In the genomic region with DNA sequence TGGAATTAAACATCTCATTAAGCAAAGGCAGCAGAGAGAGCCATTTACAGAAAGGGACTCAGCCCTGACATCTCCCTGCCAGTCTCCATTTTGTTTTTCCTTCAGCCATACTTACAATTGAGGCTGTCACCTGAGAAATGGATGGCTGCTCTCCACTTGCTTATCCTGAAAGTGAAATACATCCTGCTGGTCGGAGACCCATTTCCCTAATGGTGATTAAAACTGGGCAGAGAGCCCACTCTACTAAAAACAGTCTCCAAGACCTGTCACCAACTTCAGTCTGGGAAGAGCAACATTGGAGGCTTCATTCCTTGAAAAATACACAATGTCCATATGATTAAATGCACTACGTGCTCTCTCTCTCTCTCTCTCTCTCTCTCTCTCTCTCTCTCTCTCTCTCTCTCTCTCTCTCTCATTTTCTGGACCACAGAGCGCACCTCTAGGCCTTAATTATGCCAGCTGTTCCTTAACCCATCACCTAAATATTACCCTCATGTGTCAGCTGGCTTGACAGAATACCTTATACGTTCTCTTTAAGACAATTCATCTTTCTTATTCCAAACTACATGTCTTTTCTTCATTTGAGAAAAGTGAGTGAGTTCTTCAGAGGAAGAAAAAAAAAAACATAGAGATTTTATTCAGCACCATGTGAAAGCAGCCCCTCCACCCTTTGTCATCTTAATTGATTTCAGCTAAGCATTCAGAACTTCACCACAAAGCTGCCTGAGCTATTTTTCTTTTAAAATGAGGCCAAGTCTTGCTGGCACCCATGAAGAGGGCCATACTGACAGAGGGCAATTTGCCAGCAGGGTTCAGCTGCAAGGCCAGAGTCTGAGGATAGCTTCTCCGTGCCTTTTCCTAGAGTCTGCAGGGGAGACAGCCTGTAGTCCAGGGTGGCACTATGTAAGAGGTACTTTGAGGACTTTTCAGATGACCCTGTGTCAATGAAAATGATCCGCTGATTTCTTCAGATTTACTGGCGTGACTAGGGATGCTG, we compare ENCODE assay signal across 8 mouse cellular contexts. TPM values are rescaled to one million over a fixed set of nuclear protein-coding genes. Genes with fewer than 3 reads are reported as not detected.
DNase-seq lines count a peak whose midpoint lies in the region; ATAC-seq and TF ChIP-seq lines count a peak whose summit lies in the region.

No protein-coding gene starts in this region.

- ATAC-seq in limb, embryonic 14.5 days (ENCODE audit: low FRiP score, low read depth), result no peak
- no peak for ATAC-seq in liver, postnatal 0 days

- H3K9me3 ChIP-seq in limb, embryonic 14.5 days (ENCODE audit: control insufficient read depth, low read length), result no peaks in the 10 kb centered on the region
- no peaks in the 10 kb centered on the region for H3K9me3 ChIP-seq in liver, postnatal 0 days (ENCODE audit: low read length)

- H3K4me3 ChIP-seq in limb, embryonic 14.5 days (replicated peaks; ENCODE audit: low read length), result no peak overlapping the region
- no peak overlapping the region for H3K4me3 ChIP-seq in liver, postnatal 0 days (ENCODE audit: low read depth, low read length)

- no peak overlapping the region for H3K9ac ChIP-seq in limb, embryonic 14.5 days (ENCODE audit: low read depth, low read length, severe bottlenecking)
- H3K9ac ChIP-seq in liver, postnatal 0 days (replicated peaks), result no peak overlapping the region

- H3K27me3 ChIP-seq in limb, embryonic 14.5 days (ENCODE audit: control insufficient read depth, insufficient read depth, low read length), result no peaks in the 10 kb centered on the region
- H3K27me3 ChIP-seq in liver, postnatal 0 days (ENCODE audit: insufficient read depth, low read length), result no peaks in the 10 kb centered on the region

- TF ChIP-seq CTCF in liver, postnatal 0 days (IDR thresholded peaks at IDR 0.05; ENCODE audit: low read depth), result no peak

- no peak for TF ChIP-seq POLR2A in limb, embryonic 14.5 days (IDR thresholded peaks at IDR 0.05; ENCODE audit: borderline replicate concordance, extremely low read depth, insufficient read depth, insufficient read length)

- no peak overlapping the region for H3K27ac ChIP-seq in limb, embryonic 14.5 days (replicated peaks; ENCODE audit: low read depth, low read length)
- H3K27ac ChIP-seq in liver, postnatal 0 days (ENCODE audit: low read depth), result no peak overlapping the region

- peaks cover 4% of the 10 kb centered on the region for H3K4me1 ChIP-seq in limb, embryonic 14.5 days (ENCODE audit: control insufficient read depth, insufficient read depth, low read length)
- no peaks in the 10 kb centered on the region for H3K4me1 ChIP-seq in liver, postnatal 0 days (ENCODE audit: insufficient read depth)

- H3K36me3 ChIP-seq in limb, embryonic 14.5 days (ENCODE audit: control insufficient read depth, insufficient read depth, low read length), result no peaks in the 10 kb centered on the region
- no peaks in the 10 kb centered on the region for H3K36me3 ChIP-seq in liver, postnatal 0 days (replicated peaks; ENCODE audit: insufficient read depth, low read length)

- no peak for TF ChIP-seq EP300 in liver, postnatal 0 days (IDR thresholded peaks at IDR 0.05; ENCODE audit: low read depth)

- intact Hi-C loops in left cerebral cortex, postnatal 4 days (cut with DNase I), result no loop called here
- intact Hi-C loops in left cerebral cortex, postnatal 25 days (cut with DNase I), result no loop called here

- 72% methylated on average over 7 of the region's 7 CpGs for WGBS in limb, embryonic 14.5 days
- WGBS in liver, postnatal 0 days (ENCODE audit: insufficient replicate concordance), result 67% methylated on average over 7 of the region's 7 CpGs

- no peak overlapping the region for H3K4me2 ChIP-seq in limb, embryonic 14.5 days (replicated peaks; ENCODE audit: low read depth, low read length, severe bottlenecking)
- H3K4me2 ChIP-seq in liver, postnatal 0 days (ENCODE audit: low read depth, low read length), result no peak overlapping the region

- DNase-seq in left cerebral cortex, postnatal 4 days, result peak; percentile 89
- DNase-seq in left cerebral cortex, postnatal 25 days (ENCODE audit: low spot score in 2 of 2), result no peak
- DNase-seq in adrenal gland, postnatal 36 days, result peak; percentile 28 to 54
- peak; percentile 88 to 91 for DNase-seq in cerebellum, postnatal 14 days
- peak; percentile 42 for DNase-seq in limb, embryonic 14.5 days (ENCODE audit: low spot score)
- no peak for DNase-seq in spleen, postnatal 10 days (ENCODE audit: low spot score in 2 of 2)
- DNase-seq in liver, postnatal 0 days, result no peak
- DNase-seq in thymus, adult 18-20 months, result no peak

RNA-seq across cellular contexts. Expression of a gene that starts 51.6 kb away (rescaled TPM):
- total RNA-seq in left cerebral cortex, postnatal 4 days (2021), result 1,000 to 10,000 TPM; 1,425 to 1,439 TPM
- 1,000 to 10,000 TPM; 1,024 to 1,078 TPM for total RNA-seq in left cerebral cortex, postnatal 25 days (2021)
- 10 to 100 TPM; 17.7 to 34.1 TPM for total RNA-seq in adrenal gland, postnatal 36 days (2021)
- polyA plus RNA-seq in limb, embryonic 14.5 days (2012; rRNA removed), result 19.2 and 20.4 TPM in 2 replicates
- polyA plus RNA-seq in limb, embryonic 14.5 days (2014; fragmentation: Nextera tagmentation; extraction: Ambion mirVana), result 12.5 and 15.2 TPM in 2 replicates
- polyA plus RNA-seq in liver, postnatal 0 days (2015; fragmentation: Nextera tagmentation; extraction: Ambion mirVana), result 0.51 and 0.66 TPM in 2 replicates

Comparison
In these comparisons a context has a peak if more than half of its experiments do, and no peak if none do; other contexts are left out.
1. DNase-seq: peak in left cerebral cortex, postnatal 4 days (single experiment), adrenal gland, postnatal 36 days (2 of 2), cerebellum, postnatal 14 days (2 of 2) and limb, embryonic 14.5 days (single experiment); none in left cerebral cortex, postnatal 25 days (0 of 2), spleen, postnatal 10 days (0 of 2), liver, postnatal 0 days (single experiment) and thymus, adult 18-20 months (0 of 2).
2. RNA of a gene that starts 51.6 kb away (total RNA-seq): 1,425 to 1,439 TPM in left cerebral cortex, postnatal 4 days and 1,024 to 1,078 TPM in left cerebral cortex, postnatal 25 days; 17.7 to 34.1 TPM in adrenal gland, postnatal 36 days; every median in the first group is over 10 times any median in the second.